Mouse (Mus musculus) midbrain, postnatal 0 days (tissue): Measurements from ENCODE around the gene Gpr34. TPM values are rescaled to one million over a fixed set of nuclear protein-coding genes. Genes with fewer than 3 reads are reported as not detected.

Experiments used
- ATAC-seq: fragments of 200-750 bp; cut with Nextera tagmentation; 2 replicates; pipeline ENCODE4 v1.8.0; 2017; ENCODE audit warnings: moderate number of reproducible peaks, mild to moderate bottlenecking, moderate TSS enrichment, moderate library complexity; ENCODE audit not compliant: low FRiP score
- DNase-seq: peaks from one replicate; pipeline ENCODE4 v3.0.0-alpha.2; 2015; ENCODE audit warnings: low spot score
- H3K27ac ChIP-seq: fragments of 300-500 bp; sonication (generic); 2 replicates; pipeline ENCODE4 v1.5.1; 2014; ENCODE audit warnings: low read depth, mild to moderate bottlenecking, low read length, mixed read lengths
- H3K27me3 ChIP-seq: fragments of 300-500 bp; sonication (generic); 2 replicates; pipeline ENCODE4 v1.6.1; 2014; ENCODE audit warnings: low read length, control low read depth, mixed read lengths; ENCODE audit not compliant: insufficient read depth
- H3K36me3 ChIP-seq: fragments of 300-500 bp; sonication (generic); 2 replicates; pipeline ENCODE4 v1.6.1; 2014; ENCODE audit warnings: low read length, control low read depth, mixed read lengths; ENCODE audit not compliant: insufficient read depth
- H3K4me1 ChIP-seq: fragments of 300-500 bp; sonication (generic); 2 replicates; pipeline ENCODE4 v1.6.1; 2014; ENCODE audit warnings: mild to moderate bottlenecking, control low read depth, antibody characterized with exemption, low read length, mixed read lengths; ENCODE audit not compliant: insufficient read depth
- H3K4me2 ChIP-seq: fragments of 300-500 bp; sonication (generic); 2 replicates; pipeline ENCODE4 v1.6.1; 2014; ENCODE audit warnings: low read depth, mild to moderate bottlenecking, low read length, mixed read lengths; ENCODE audit not compliant: poor library complexity, severe bottlenecking
- H3K4me3 ChIP-seq: fragments of 300-500 bp; sonication (generic); 2 replicates; pipeline ENCODE4 v1.5.1; 2014; ENCODE audit warnings: low read depth, mild to moderate bottlenecking, low read length, moderate library complexity
- H3K9ac ChIP-seq: fragments of 300-500 bp; sonication (generic); replicated peaks from 2 replicates; pipeline ENCODE4 v1.6.1; 2014; ENCODE audit warnings: mild to moderate bottlenecking, low read length, moderate library complexity, mixed read lengths; ENCODE audit not compliant: poor library complexity, severe bottlenecking
- H3K9me3 ChIP-seq: fragments of 300-500 bp; sonication (generic); 2 replicates; pipeline ENCODE4 v1.6.1; 2016; ENCODE audit warnings: low read length, control low read depth
- CTCF ChIP-seq: IDR thresholded peaks from 2 replicates; pipeline ENCODE4 v1.5.1; 2016; ENCODE audit warnings: antibody characterized with exemption, mild to moderate bottlenecking
- WGBS: fragments of 180-500 bp; shearing (Covaris S2); extraction: QIAGEN DNeasy Blood & Tissue Kit; methylation state at CpG from one replicate; pipeline ENCODE4 v1.1.7; 2014; 5-methylcytosine and 5-hydroxymethylcytosine counted together
- polyA plus RNA-seq: library from polyadenylated mRNA; unstranded; fragments of >200 nt; fragmentation: Nextera tagmentation; extraction: Ambion mirVana; gene quantifications from 2 replicates; pipeline ENCODE4 v1.2.1, GENCODE M21; 2015
- total RNA-seq: library from RNA; depleted of rRNA; stranded (reverse); fragments of >200 nt; gene quantifications from 2 replicates; pipeline ENCODE4 v1.2.3, GENCODE M21; 2014

Gene Gpr34
- total and polyA plus RNA-seq, 2 experiments from 2014 or later = 1.8 to 4.8 TPM

GRCm38 (mm10) chrX:13638894-13639293 is 7.0 kb downstream of the Gpr34 start:
- ATAC-seq (no peak), DNase-seq (no peak)
- Histone ChIP-seq H3K4me2 (no peak overlapping the region), H3K9ac (no peak overlapping the region), H3K4me3 (no peak overlapping the region), H3K27me3 (no peaks in the 10 kb centered on the region), H3K27ac (no peak overlapping the region), H3K4me1 (no peaks in the 10 kb centered on the region), H3K9me3 (no peaks in the 10 kb centered on the region), H3K36me3 (no peaks in the 10 kb centered on the region)
- TF ChIP-seq CTCF = no peak
- 60% methylated on average over 2 of the region's 2 CpGs for WGBS

- 80% methylated on average over 2 of the region's 2 CpGs for WGBS
- Histone ChIP-seq H3K4me1 (no peaks in the 10 kb centered on the region), H3K27me3 (no peaks in the 10 kb centered on the region), H3K4me2 (no peak overlapping the region), H3K36me3 (no peaks in the 10 kb centered on the region), H3K27ac (no peak overlapping the region), H3K4me3 (no peak overlapping the region), H3K9ac (no peak overlapping the region), H3K9me3 (no peaks in the 10 kb centered on the region)
- no peak for ATAC-seq
- no peak for TF ChIP-seq CTCF
- DNase-seq = no peak
Measured at GRCm38 (mm10) chrX:13651889-13652288, 20.0 kb downstream of the Gpr34 start.

- H3K27ac ChIP-seq = no peak overlapping the region
- H3K4me1 ChIP-seq = no peaks in the 10 kb centered on the region
- no peaks in the 10 kb centered on the region for H3K36me3 ChIP-seq
- no peaks in the 10 kb centered on the region for H3K9me3 ChIP-seq
- 96% methylated on average over 1 of the region's 1 CpGs for WGBS
- no peak for TF ChIP-seq CTCF
- H3K4me3 ChIP-seq = no peak overlapping the region
- DNase-seq = no peak
- no peak for ATAC-seq
- no peak overlapping the region for H3K9ac ChIP-seq
- H3K4me2 ChIP-seq = no peak overlapping the region
- no peaks in the 10 kb centered on the region for H3K27me3 ChIP-seq
Measured at GRCm38 (mm10) chrX:13652291-13652690, 20.4 kb downstream of the Gpr34 start.

GRCm38 (mm10) chrX:13655005-13655421 is 23.1 kb downstream of the Gpr34 start:
- H3K9ac ChIP-seq = no peak overlapping the region
- DNase-seq (no peak), ATAC-seq (no peak)
- H3K9me3 ChIP-seq = no peaks in the 10 kb centered on the region
- WGBS = 82% methylated on average over 3 of the region's 3 CpGs
- H3K36me3 ChIP-seq = no peaks in the 10 kb centered on the region
- TF ChIP-seq CTCF = no peak
- H3K4me3 ChIP-seq = no peak overlapping the region
- H3K4me1 ChIP-seq = no peaks in the 10 kb centered on the region
- H3K27me3 ChIP-seq = no peaks in the 10 kb centered on the region
- H3K27ac ChIP-seq = no peak overlapping the region
- no peak overlapping the region for H3K4me2 ChIP-seq

GRCm38 (mm10) chrX:13655906-13656305 is 24.0 kb downstream of the Gpr34 start:
- Histone ChIP-seq H3K4me2 (no peak overlapping the region), H3K9me3 (no peaks in the 10 kb centered on the region), H3K27ac (no peak overlapping the region), H3K36me3 (no peaks in the 10 kb centered on the region), H3K4me3 (no peak overlapping the region), H3K9ac (no peak overlapping the region), H3K27me3 (no peaks in the 10 kb centered on the region), H3K4me1 (no peaks in the 10 kb centered on the region)
- DNase-seq (no peak), ATAC-seq (no peak)
- TF ChIP-seq CTCF = no peak
- WGBS = 78% methylated on average over 6 of the region's 6 CpGs

GRCm38 (mm10) chrX:13656721-13657120 is 24.8 kb downstream of the Gpr34 start:
- H3K9me3 ChIP-seq = no peaks in the 10 kb centered on the region
- H3K27ac ChIP-seq = no peak overlapping the region
- DNase-seq = peak; percentile 47
- WGBS = 5% methylated on average over 1 of the region's 1 CpGs
- no peak overlapping the region for H3K4me3 ChIP-seq
- TF ChIP-seq CTCF = peak; percentile 69
- no peak for ATAC-seq
- no peaks in the 10 kb centered on the region for H3K36me3 ChIP-seq
- H3K4me2 ChIP-seq = no peak overlapping the region
- H3K9ac ChIP-seq = no peak overlapping the region
- no peaks in the 10 kb centered on the region for H3K4me1 ChIP-seq
- H3K27me3 ChIP-seq = no peaks in the 10 kb centered on the region
